8 mouse cellular contexts compared by ENCODE assay signal in the genomic region with DNA sequence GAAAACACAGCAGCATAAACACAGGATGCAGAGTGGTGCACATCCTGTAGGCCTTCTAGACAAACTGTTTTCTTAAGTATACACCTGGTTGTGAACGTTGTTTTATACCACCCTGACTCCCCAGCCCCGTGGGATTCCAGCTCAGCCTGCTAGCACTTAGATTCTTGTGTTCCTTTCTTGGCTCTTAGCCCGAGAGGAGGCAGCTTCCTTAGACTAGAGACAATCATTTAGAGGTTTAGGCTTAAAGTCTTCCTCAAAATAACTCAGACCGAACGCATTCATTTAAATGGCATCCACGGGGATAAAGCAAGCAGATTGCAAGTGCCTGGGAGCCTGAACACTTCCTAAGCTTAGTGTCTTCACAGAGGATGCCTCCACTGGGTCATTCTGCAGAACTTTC. TPM values are rescaled to one million over a fixed set of nuclear protein-coding genes. Genes with fewer than 3 reads are reported as not detected.
DNase-seq lines count a peak whose midpoint lies in the region; ATAC-seq and TF ChIP-seq lines count a peak whose summit lies in the region.

No protein-coding gene starts in this region.

- 1% methylated on average over 6 of the region's 6 CpGs for WGBS in kidney, embryonic 14.5 days
- WGBS in heart, postnatal 0 days = 23% methylated on average over 6 of the region's 6 CpGs
- WGBS in midbrain, embryonic 11.5 days = 3% methylated on average over 6 of the region's 6 CpGs

- peak overlapping the region; percentile 95 for H3K9ac ChIP-seq in kidney, embryonic 14.5 days (ENCODE audit: low read depth, low read length)
- peak overlapping the region; percentile 72; the same call in 1 of the 2 replicates for H3K9ac ChIP-seq in heart, postnatal 0 days (replicated peaks; ENCODE audit: low read depth, low read length)
- H3K9ac ChIP-seq in midbrain, embryonic 11.5 days (ENCODE audit: low read length) = peak overlapping the region; percentile 85

- no peak for TF ChIP-seq CTCF in heart, postnatal 0 days (IDR thresholded peaks at IDR 0.05; ENCODE audit: low read depth)

- H3K4me2 ChIP-seq in kidney, embryonic 14.5 days (replicated peaks; ENCODE audit: low read depth, low read length) = peak overlapping the region; percentile 97
- peak overlapping the region; percentile 92 for H3K4me2 ChIP-seq in heart, postnatal 0 days (ENCODE audit: low read depth, low read length)
- H3K4me2 ChIP-seq in midbrain, embryonic 11.5 days = peak overlapping the region; percentile 91

- peak overlapping the region; percentile 89 for H3K4me3 ChIP-seq in kidney, embryonic 14.5 days (ENCODE audit: low read length)
- H3K4me3 ChIP-seq in heart, postnatal 0 days (ENCODE audit: low read depth, low read length) = peak overlapping the region; percentile 85
- H3K4me3 ChIP-seq in midbrain, embryonic 11.5 days (ENCODE audit: low read depth, low read length) = peak overlapping the region; percentile 81

- peaks cover 42% of the 10 kb centered on the region for H3K4me1 ChIP-seq in kidney, embryonic 14.5 days (ENCODE audit: control insufficient read depth, insufficient read depth, low read length)
- peaks cover 20% of the 10 kb centered on the region for H3K4me1 ChIP-seq in heart, postnatal 0 days (ENCODE audit: control insufficient read depth, insufficient read depth)
- H3K4me1 ChIP-seq in midbrain, embryonic 11.5 days (ENCODE audit: control insufficient read depth, insufficient read depth, low read length) = peaks cover 56% of the 10 kb centered on the region

- H3K36me3 ChIP-seq in kidney, embryonic 14.5 days (ENCODE audit: control insufficient read depth, insufficient read depth, low read length) = peaks cover 31% of the 10 kb centered on the region
- H3K36me3 ChIP-seq in heart, postnatal 0 days (replicated peaks; ENCODE audit: control insufficient read depth, insufficient read depth, low read length) = peaks cover 12% of the 10 kb centered on the region
- H3K36me3 ChIP-seq in midbrain, embryonic 11.5 days (ENCODE audit: control insufficient read depth, insufficient read depth, low read length) = peaks cover 23% of the 10 kb centered on the region

- H3K27ac ChIP-seq in kidney, embryonic 14.5 days (ENCODE audit: low read depth, low read length) = no peak overlapping the region
- peak overlapping the region; percentile 94 for H3K27ac ChIP-seq in heart, postnatal 0 days (ENCODE audit: low read depth)
- H3K27ac ChIP-seq in midbrain, embryonic 11.5 days (ENCODE audit: low read depth, low read length) = no peak overlapping the region

- H3K9me3 ChIP-seq in kidney, embryonic 14.5 days (ENCODE audit: control insufficient read depth, low read length) = no peaks in the 10 kb centered on the region
- H3K9me3 ChIP-seq in heart, postnatal 0 days (replicated peaks; ENCODE audit: control insufficient read depth, low read length) = no peaks in the 10 kb centered on the region
- no peaks in the 10 kb centered on the region for H3K9me3 ChIP-seq in midbrain, embryonic 11.5 days (ENCODE audit: control insufficient read depth, low read length)

- H3K27me3 ChIP-seq in kidney, embryonic 14.5 days (ENCODE audit: control insufficient read depth, insufficient read depth, low read length) = no peaks in the 10 kb centered on the region
- peaks cover 7% of the 10 kb centered on the region; the same call in 1 of the 2 replicates for H3K27me3 ChIP-seq in heart, postnatal 0 days (ENCODE audit: control insufficient read depth, insufficient read depth, low read length)
- H3K27me3 ChIP-seq in midbrain, embryonic 11.5 days (ENCODE audit: control insufficient read depth, insufficient read depth, low read length) = peaks cover 7% of the 10 kb centered on the region; the same call in 1 of the 2 replicates

- no peak for DNase-seq in kidney, adult 9 months
- peak; percentile 59 for DNase-seq in NIH3T3 (ENCODE audit: low read depth)
- DNase-seq in heart, postnatal 0 days (ENCODE audit: low spot score) = no peak
- no peak for DNase-seq in midbrain, embryonic 11.5 days (ENCODE audit: low spot score, missing footprints)
- no peak for DNase-seq in cerebellum, postnatal 4 days (ENCODE audit: low spot score in 2 of 2)
- DNase-seq in kidney, adult 18-20 months = no peak
- no peak for DNase-seq in yolk sac, embryonic 10.5 days (ENCODE audit: low spot score)

- ATAC-seq in kidney, embryonic 14.5 days (ENCODE audit: low FRiP score, low TSS enrichment) = no peak
- ATAC-seq in heart, postnatal 0 days (ENCODE audit: insufficient read depth, low read depth) = no peak
- ATAC-seq in midbrain, embryonic 11.5 days (ENCODE audit: low FRiP score) = no peak

- TF ChIP-seq EP300 in heart, postnatal 0 days (IDR thresholded peaks at IDR 0.05; ENCODE audit: low read depth) = no peak

RNA-seq across cellular contexts. Expression of a gene that starts 1.8 kb away (rescaled TPM):
- polyA plus RNA-seq in kidney, embryonic 14.5 days (2014; fragmentation: Nextera tagmentation; extraction: Ambion mirVana) = 14.2 and 14.6 TPM in 2 replicates
- total RNA-seq in heart, postnatal 0 days (2014; rRNA removed; ENCODE audit: low replicate concordance) = 10.2 and 10.9 TPM in 2 replicates
- polyA plus RNA-seq in heart, postnatal 0 days (2015; fragmentation: Nextera tagmentation; extraction: Ambion mirVana) = 1.5 and 1.7 TPM in 2 replicates
- polyA plus RNA-seq in midbrain, embryonic 11.5 days (2014; fragmentation: Nextera tagmentation; extraction: Ambion mirVana) = 18.4 and 19.8 TPM in 2 replicates

RNA-seq across cellular contexts. Expression of a gene that starts 44.6 kb away (rescaled TPM):
- 25.3 and 31.3 TPM in 2 replicates for polyA plus RNA-seq in kidney, embryonic 14.5 days (2014; fragmentation: Nextera tagmentation; extraction: Ambion mirVana)
- total RNA-seq in heart, postnatal 0 days (2014; rRNA removed; ENCODE audit: low replicate concordance) = 21.9 and 32.0 TPM in 2 replicates
- 21.4 and 26.5 TPM in 2 replicates for polyA plus RNA-seq in heart, postnatal 0 days (2015; fragmentation: Nextera tagmentation; extraction: Ambion mirVana)
- polyA plus RNA-seq in midbrain, embryonic 11.5 days (2014; fragmentation: Nextera tagmentation; extraction: Ambion mirVana) = 25.8 and 26.1 TPM in 2 replicates
